Mouse (Mus musculus) gastrocnemius, adult 8-10 months (tissue): ENCODE results near the gene Tas2r134. TPM values are rescaled to one million over a fixed set of nuclear protein-coding genes. Genes with fewer than 3 reads are reported as not detected.
A peak's percentile ranks its signal among the peaks of the same experiment; 100 is the strongest.

Experiments
- DNase-seq, 2 experiments: peaks; one replicate each; pipeline ENCODE4 v3.0.0; 2022; ENCODE audit warnings: low spot score in 2 of 2
- total RNA-seq, 4 experiments: library from RNA; stranded (reverse); gene quantifications; 2 replicates each; pipeline ENCODE4 v1.2.4; 2022

Tas2r134 gene
- total RNA-seq, result not detected

DNA sequence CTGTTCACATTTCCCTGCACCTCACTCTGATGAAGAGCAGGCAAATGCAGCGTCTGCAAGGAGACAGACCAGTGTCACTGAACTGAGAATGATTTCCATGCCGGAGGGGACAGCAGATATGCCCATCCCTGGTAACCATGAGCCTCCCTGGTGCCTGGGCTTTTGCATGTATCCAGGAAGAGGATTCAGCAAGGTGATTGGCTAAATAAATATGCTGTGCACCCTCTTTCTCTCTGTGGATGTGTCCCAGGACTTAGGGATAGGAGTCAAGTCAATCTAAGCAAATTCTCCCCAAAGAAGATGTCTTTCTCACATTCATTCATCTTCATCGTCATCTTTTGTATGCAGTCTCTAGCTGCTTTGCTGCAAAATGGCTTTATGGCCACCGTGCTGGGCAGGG, at the start of gene Tas2r134:
TSS of gene Tas2r134 (plus strand) at position 301 of the 400 bp plus-strand sequence.
- DNase-seq, result no peak

DNA sequence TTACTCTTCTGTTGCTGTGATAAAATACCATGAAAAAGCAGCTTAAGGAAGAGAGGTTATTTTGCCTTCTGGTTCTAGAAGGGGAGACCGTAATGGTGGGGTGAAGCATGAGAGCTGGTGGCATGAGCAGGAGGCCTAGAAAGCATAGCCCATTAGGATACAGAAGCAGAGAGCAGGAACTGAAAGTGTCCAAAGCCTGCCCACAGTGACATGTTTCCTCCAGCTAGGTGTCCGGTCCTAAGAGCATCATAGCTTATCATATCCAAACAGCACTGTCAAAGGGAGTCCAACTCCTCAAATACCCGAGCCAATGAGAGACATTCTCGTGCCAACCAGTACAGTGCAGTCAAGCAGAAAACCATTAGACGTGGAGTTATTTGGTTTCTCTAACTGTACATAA, 47.5 kb upstream of the Tas2r134 start:
- no peak for DNase-seq

GRCm38 (mm10) chr2:51584050-51585046, 43.0 kb upstream of the Tas2r134 start:
- DNase-seq, result no peak

DNA sequence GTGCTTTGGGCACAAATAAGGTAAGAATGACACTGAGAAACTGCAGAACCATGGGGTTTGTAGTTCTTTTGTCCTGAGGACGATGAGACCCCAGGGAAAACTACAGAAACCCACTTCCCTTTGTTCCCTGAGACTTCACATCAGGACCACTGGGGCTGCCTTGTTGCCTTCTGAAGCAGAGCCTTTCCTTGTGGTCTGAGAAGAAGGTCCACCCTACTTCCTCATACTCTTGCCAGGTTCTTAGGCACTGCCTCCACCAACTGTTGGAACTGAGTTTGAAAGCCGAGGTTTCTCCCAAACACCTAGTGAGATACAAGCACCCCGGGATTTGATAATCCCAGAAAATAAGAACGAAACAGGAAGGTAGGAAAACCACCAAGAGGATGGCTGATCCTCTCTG, 39.0 kb upstream of the Tas2r134 start:
- no peak for DNase-seq

GRCm38 (mm10) chr2:51588895-51589294, 38.4 kb upstream of the Tas2r134 start:
- no peak for DNase-seq

DNA sequence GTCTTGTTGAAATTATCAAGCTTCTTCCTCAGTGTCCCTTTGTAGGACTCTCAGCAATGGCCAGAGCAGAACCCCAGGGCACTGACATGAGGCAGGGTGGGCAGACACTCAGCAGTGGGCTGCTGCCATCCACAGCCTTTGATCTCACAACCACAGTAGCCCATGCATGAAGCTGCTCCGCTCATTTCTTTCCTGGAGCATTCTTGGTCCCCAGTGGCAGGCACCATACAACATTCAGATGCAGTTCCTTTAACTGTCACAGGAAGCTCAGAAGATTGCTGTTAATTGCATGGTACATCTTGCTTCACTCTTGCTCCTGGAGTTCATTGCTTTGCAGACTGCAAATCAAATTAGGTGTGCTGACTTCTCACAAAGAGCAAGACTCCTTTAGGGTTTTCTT, 37.7 kb upstream of the Tas2r134 start:
- DNase-seq, result no peak

DNA sequence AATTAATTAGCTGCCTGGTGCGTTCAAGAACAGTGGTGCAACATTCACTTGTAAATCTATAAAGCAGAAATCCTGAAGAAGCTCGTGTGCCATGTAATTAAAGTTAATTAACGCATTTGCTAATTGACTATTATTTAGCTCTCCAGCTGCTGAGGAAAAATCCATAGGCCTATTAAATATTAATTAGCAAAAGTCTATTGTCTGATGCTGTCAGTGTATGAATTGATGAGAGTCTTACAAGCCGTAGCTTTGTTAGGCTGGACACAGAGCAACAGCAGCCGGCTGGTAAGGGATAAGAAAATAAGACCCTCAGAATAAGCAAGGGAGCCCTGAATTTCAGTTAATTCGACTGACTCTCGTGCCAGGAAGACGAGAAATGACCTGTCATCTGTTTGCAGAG, 37.0 kb upstream of the Tas2r134 start:
- DNase-seq, result no peak

- no peak for DNase-seq
These were observed 35.2 kb upstream of the Tas2r134 start for GRCm38 (mm10) chr2:51592157-51592556.

DNA sequence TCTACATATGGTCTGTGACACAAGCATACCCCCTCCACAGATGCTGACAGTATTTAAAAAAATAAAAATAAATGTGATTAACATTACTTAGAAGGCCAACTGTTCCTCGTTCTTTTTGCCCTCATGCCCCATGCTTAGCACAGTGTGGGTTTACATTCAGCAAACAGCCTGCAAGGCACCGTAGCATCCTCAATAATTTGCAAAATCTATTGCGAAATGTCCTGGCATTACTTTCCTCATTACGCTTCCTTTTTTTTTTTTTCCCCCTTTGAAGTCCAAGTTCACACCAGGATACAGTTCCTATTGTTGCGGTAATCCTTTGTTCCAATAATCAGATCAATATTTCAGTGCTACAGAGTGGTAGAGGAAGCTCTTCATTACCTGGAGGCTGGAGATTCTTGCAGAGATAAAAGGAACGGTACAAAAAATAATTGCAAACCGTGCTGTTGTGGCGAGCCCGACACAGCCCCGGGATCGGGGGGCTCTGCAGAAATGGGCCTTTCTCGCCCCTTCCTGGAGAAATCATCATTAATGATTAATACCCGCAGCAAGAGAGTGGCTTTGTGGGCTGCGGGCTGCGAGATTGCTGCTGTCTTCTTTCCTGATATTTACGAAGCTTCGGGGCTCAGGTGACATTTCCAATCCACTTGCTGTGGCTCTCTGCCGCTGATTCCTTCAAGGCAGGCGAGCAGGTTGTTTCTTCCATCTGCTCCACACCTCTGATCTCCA, 27.7 kb upstream of the Tas2r134 start:
- no peak for DNase-seq

- DNase-seq, result no peak
These were observed 27.2 kb upstream of the Tas2r134 start for GRCm38 (mm10) chr2:51600202-51600487.

GRCm38 (mm10) chr2:51600873-51601272, 26.4 kb upstream of the Tas2r134 start:
- peak; percentile 17 to 50 for DNase-seq

DNA sequence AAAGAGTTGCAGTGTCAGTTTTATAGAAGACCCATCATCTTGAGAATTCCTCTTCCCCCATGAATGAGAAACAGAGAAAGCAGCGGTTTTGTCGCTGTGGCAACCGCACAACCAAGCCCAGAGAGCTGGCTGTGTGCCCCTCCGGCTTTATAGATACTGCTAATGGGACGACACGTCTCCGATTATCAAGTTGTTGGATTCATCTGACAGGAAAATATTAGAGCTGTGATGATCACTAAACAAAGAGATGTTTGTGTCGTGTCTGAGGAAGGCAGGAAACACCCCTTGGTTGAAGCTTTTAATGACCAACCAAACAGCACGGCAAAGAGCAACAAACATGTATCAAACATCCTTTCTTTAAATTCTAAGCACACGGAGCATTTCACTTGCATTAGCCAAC, 17.0 kb upstream of the Tas2r134 start:
- no peak for DNase-seq

- no peak for DNase-seq
These were observed 16.4 kb upstream of the Tas2r134 start for GRCm38 (mm10) chr2:51610897-51611296.

- DNase-seq, result no peak
These were observed 13.6 kb upstream of the Tas2r134 start for GRCm38 (mm10) chr2:51613716-51614115.

DNA sequence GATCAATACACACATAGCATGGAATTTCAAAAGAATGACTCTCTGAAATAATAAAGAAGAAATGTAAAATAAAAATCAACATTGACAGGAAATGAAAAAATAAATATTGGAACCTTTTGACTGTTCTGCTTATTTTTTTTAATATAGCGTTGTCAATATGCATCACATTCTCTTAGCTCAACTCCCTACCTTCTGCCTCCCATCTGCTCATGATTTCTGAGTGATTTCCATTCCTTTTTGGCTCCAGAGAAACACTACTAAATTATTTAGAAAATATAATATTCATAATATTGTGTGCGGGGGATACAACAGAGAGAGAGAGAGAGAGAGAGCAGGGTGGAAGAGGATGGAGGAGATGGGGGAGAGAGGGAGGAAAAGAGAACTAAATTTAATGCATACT, 5.4 kb upstream of the Tas2r134 start:
- no peak for DNase-seq

- DNase-seq, result no peak
These were observed 1.3 kb upstream of the Tas2r134 start for GRCm38 (mm10) chr2:51626007-51626406.

GRCm38 (mm10) chr2:51631428-51631827, 4.1 kb downstream of the Tas2r134 start:
- DNase-seq, result no peak

- no peak for DNase-seq
These were observed 10.4 kb downstream of the Tas2r134 start for GRCm38 (mm10) chr2:51637681-51638080.

GRCm38 (mm10) chr2:51641635-51642034, 14.3 kb downstream of the Tas2r134 start:
- no peak for DNase-seq

DNA sequence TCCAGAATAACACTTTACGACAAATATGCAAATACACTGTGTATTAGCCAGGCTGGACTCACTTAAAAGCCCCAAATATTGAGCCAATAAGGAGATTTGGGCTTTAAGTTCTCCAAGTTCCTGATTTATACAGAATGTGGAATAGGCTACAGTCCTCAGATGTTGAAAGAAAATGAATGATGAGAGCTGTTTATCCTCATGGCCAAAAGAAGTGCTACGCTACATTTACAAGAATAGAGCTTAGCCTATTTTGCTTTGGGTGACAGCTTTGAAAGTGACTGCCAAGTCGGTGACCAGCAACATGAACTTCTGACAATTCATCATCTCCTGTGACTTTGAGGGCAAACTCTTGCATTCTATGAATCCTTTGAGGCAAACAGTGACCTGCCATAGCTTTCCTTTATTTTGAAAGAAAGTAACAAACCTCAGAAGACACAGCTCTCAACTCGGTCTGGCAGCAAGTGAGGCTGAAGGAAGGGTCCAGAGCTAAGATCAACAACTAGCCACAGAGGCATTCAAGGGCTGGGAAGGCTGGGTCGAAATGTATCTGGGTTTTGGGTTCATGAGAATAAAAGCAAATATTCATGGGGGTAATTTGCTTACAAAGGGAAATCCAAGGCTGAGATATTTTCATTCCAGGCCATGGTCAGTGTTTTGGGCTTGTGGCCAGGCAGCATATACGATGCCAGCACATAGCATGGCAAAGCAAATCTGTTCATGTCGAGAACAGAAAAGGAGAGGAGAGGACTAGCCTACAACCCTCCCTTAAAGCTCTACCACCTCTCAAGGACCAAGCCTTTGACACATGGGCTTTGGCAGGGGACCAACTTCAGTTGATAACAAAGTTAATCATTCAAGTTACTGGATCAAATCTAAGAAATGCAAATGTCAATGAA, 16.2 kb downstream of the Tas2r134 start:
- DNase-seq, result no peak

DNA sequence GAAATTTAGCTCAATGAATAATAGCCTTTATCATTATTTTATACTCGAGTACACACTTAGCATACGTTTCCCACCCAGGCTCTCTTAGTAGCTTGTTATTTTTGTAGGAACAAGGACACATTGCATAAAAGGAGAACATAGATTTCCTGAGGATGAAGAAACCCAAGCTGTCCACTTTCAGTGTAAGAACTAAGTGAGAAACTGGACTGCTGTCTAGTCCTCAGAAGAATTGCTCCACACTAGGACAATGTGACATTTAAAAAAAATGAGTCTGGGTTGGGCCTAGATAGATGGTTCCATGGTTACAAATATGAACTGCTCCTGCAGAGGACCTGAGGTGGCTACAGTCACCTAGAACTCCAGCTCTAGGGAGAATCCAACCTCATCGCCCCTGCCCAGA, 20.7 kb downstream of the Tas2r134 start:
- DNase-seq, result no peak

DNA sequence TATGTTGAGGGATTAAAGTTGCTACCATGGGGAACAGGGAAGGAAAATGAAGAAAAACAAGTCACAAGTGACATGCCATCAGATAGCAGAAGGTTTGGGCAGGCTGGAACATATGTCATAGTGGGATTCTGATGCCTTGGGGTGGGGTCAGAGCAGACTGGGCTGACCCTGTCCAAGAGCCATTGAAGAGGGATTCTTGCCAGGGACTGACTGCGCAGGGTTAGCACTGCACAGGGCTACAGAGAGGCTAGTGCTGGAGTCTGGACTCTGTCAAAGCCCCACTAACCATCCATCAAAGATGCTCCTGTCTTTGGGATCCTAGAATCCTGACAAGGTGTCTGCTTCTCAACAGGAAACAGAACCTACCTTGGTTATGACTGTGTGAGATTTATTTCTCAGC, 22.6 kb downstream of the Tas2r134 start:
- no peak for DNase-seq
